Mouse (Mus musculus) intestine, embryonic 15.5 days (tissue): ENCODE measurements around the gene Spopl. TPM values are rescaled to one million over a fixed set of nuclear protein-coding genes. Genes with fewer than 3 reads are reported as not detected.
"Not testable (repeated sequence)": the region's sequence is repeated elsewhere in the genome, so short reads cannot be mapped to it uniquely, and the experiment has no call there.

Experiments
- ATAC-seq: fragments of 200-750 bp; cut with Nextera tagmentation; 2 replicates; pipeline ENCODE4 v1.8.0; 2017; ENCODE audit warnings: moderate TSS enrichment, moderate library complexity
- H3K27ac ChIP-seq: fragments of 300-500 bp; sonication (generic); 2 replicates; pipeline ENCODE4 v1.5.1; 2015; ENCODE audit warnings: mild to moderate bottlenecking, inconsistent platforms
- H3K27me3 ChIP-seq: fragments of 300-500 bp; sonication (generic); replicated peaks from 2 replicates; pipeline ENCODE4 v1.6.1; 2015; ENCODE audit warnings: inconsistent platforms
- H3K36me3 ChIP-seq: fragments of 300-500 bp; sonication (generic); 2 replicates; pipeline ENCODE4 v1.6.1; 2015; ENCODE audit warnings: inconsistent platforms
- H3K4me1 ChIP-seq: fragments of 300-500 bp; sonication (generic); replicated peaks from 2 replicates; pipeline ENCODE4 v1.6.1; 2015; ENCODE audit warnings: inconsistent platforms
- H3K4me2 ChIP-seq: fragments of 300-500 bp; sonication (generic); replicated peaks from 2 replicates; pipeline ENCODE4 v1.6.1; 2015; ENCODE audit warnings: mild to moderate bottlenecking, inconsistent platforms
- H3K4me3 ChIP-seq: fragments of 300-500 bp; sonication (generic); replicated peaks from 2 replicates; pipeline ENCODE4 v1.5.1; 2015; ENCODE audit warnings: inconsistent platforms
- H3K9ac ChIP-seq: fragments of 300-500 bp; sonication (generic); 2 replicates; pipeline ENCODE4 v1.6.1; 2015; ENCODE audit warnings: inconsistent platforms
- H3K9me3 ChIP-seq: fragments of 300-500 bp; sonication (generic); 2 replicates; pipeline ENCODE4 v1.6.1; 2016; ENCODE audit warnings: inconsistent platforms
- WGBS: fragments of 180-500 bp; shearing (Covaris S2); methylation state at CpG from one replicate; pipeline ENCODE4 v1.1.7; 2015; 5-methylcytosine and 5-hydroxymethylcytosine counted together
- polyA plus RNA-seq: library from polyadenylated mRNA; unstranded; fragments of >200 nt; fragmentation: Nextera tagmentation; extraction: Ambion mirVana; gene quantifications from 2 replicates; pipeline ENCODE4 v1.2.1, GENCODE M21; 2015

Gene Spopl
- polyA plus RNA-seq = 11.0 and 11.9 TPM in 2 replicates

GRCm38 (mm10) chr2:23571302-23572156, at the start of gene Spopl:
TSS of gene Spopl (minus strand) at chr2:23572106.
- Histone ChIP-seq H3K4me1 (peaks cover 5% of the 10 kb centered on the region; the same call in 1 of the 2 replicates), H3K27me3 (no peaks in the 10 kb centered on the region), H3K9me3 (no peaks in the 10 kb centered on the region), H3K9ac (peak within 1 kb of the TSS; percentile 97), H3K36me3 (no peaks in the 10 kb centered on the region), H3K27ac (peak within 1 kb of the TSS; percentile 89), H3K4me2 (peak within 1 kb of the TSS; percentile 70), H3K4me3 (peak within 1 kb of the TSS; percentile 95)
- peak; percentile 97 for ATAC-seq
- 2% methylated on average over 50 of the region's 58 CpGs for WGBS

GRCm38 (mm10) chr2:23620128-23620527, 48.2 kb upstream of the Spopl start:
- H3K27ac ChIP-seq = no peak overlapping the region
- no peak overlapping the region for H3K4me3 ChIP-seq
- no peaks in the 10 kb centered on the region for H3K36me3 ChIP-seq
- H3K4me1 ChIP-seq = no peaks in the 10 kb centered on the region
- no peak for ATAC-seq
- H3K4me2 ChIP-seq = no peak overlapping the region
- H3K27me3 ChIP-seq = no peaks in the 10 kb centered on the region
- H3K9ac ChIP-seq = no peak overlapping the region
- no peaks in the 10 kb centered on the region for H3K9me3 ChIP-seq

- no peak for ATAC-seq
Measured at GRCm38 (mm10) chr2:23617989-23618388, 46.1 kb upstream of the Spopl start.

GRCm38 (mm10) chr2:23605391-23605790, 33.5 kb upstream of the Spopl start:
- no peak overlapping the region for H3K4me2 ChIP-seq
- H3K4me1 ChIP-seq = no peaks in the 10 kb centered on the region
- no peaks in the 10 kb centered on the region for H3K9me3 ChIP-seq
- H3K4me3 ChIP-seq = no peak overlapping the region
- H3K27ac ChIP-seq = no peak overlapping the region
- no peak overlapping the region for H3K9ac ChIP-seq
- no peaks in the 10 kb centered on the region for H3K27me3 ChIP-seq
- no peaks in the 10 kb centered on the region for H3K36me3 ChIP-seq
- ATAC-seq = no peak

More at GRCm38 (mm10) chr2:23617989-23618388, 46.1 kb upstream of the Spopl start:
- H3K9ac ChIP-seq = no peak overlapping the region
- no peaks in the 10 kb centered on the region for H3K27me3 ChIP-seq
- H3K27ac ChIP-seq = no peak overlapping the region
- H3K4me2 ChIP-seq = no peak overlapping the region
- H3K36me3 ChIP-seq = no peaks in the 10 kb centered on the region
- no peak overlapping the region for H3K4me3 ChIP-seq
- H3K4me1 ChIP-seq = no peaks in the 10 kb centered on the region
- no peaks in the 10 kb centered on the region for H3K9me3 ChIP-seq

GRCm38 (mm10) chr2:23588769-23589168, 16.9 kb upstream of the Spopl start:
- H3K27ac ChIP-seq = no peak overlapping the region
- H3K4me2 ChIP-seq = no peak overlapping the region
- ATAC-seq = no peak
- no peak overlapping the region for H3K9ac ChIP-seq
- H3K27me3 ChIP-seq = no peaks in the 10 kb centered on the region
- WGBS = 45% methylated on average over 2 of the region's 2 CpGs
- no peaks in the 10 kb centered on the region for H3K4me1 ChIP-seq
- H3K9me3 ChIP-seq = no peaks in the 10 kb centered on the region
- no peak overlapping the region for H3K4me3 ChIP-seq
- no peaks in the 10 kb centered on the region for H3K36me3 ChIP-seq

- WGBS = 17% methylated on average over 4 of the region's 4 CpGs
Measured at GRCm38 (mm10) chr2:23572157-23572532, 239 bp upstream of the Spopl start.

GRCm38 (mm10) chr2:23570563-23570962, 1.3 kb downstream of the Spopl start:
- no peak for ATAC-seq
- peaks cover 5% of the 10 kb centered on the region; the same call in 1 of the 2 replicates for H3K4me1 ChIP-seq
- peak overlapping the region; percentile 70 for H3K4me2 ChIP-seq
- no peaks in the 10 kb centered on the region for H3K27me3 ChIP-seq
- no peak overlapping the region for H3K27ac ChIP-seq
- no peak overlapping the region for H3K9ac ChIP-seq
- 72% methylated on average over 4 of the region's 4 CpGs for WGBS
- no peaks in the 10 kb centered on the region for H3K9me3 ChIP-seq
- H3K36me3 ChIP-seq = no peaks in the 10 kb centered on the region
- H3K4me3 ChIP-seq = peak overlapping the region; percentile 95

More at GRCm38 (mm10) chr2:23572157-23572532, 239 bp upstream of the Spopl start:
- H3K9me3 ChIP-seq, ATAC-seq, H3K27ac ChIP-seq, H3K27me3 ChIP-seq, H3K36me3 ChIP-seq, H3K9ac ChIP-seq, H3K4me1 ChIP-seq: not testable (repeated sequence)
- Histone ChIP-seq H3K4me2 (peak overlapping the region; percentile 70), H3K4me3 (peak overlapping the region; percentile 95)

GRCm38 (mm10) chr2:23568775-23569174, 3.1 kb downstream of the Spopl start:
- 88% methylated on average over 1 of the region's 1 CpGs for WGBS
- H3K4me3 ChIP-seq = no peak overlapping the region
- H3K9me3 ChIP-seq = no peaks in the 10 kb centered on the region
- H3K36me3 ChIP-seq = no peaks in the 10 kb centered on the region
- H3K9ac ChIP-seq = no peak overlapping the region
- ATAC-seq = no peak
- H3K27me3 ChIP-seq = no peaks in the 10 kb centered on the region
- H3K4me2 ChIP-seq = no peak overlapping the region
- peaks cover 5% of the 10 kb centered on the region; the same call in 1 of the 2 replicates for H3K4me1 ChIP-seq
- no peak overlapping the region for H3K27ac ChIP-seq

GRCm38 (mm10) chr2:23565081-23565801, 6.7 kb downstream of the Spopl start:
- H3K4me3 ChIP-seq = no peak overlapping the region
- ATAC-seq = no peak
- no peaks in the 10 kb centered on the region for H3K27me3 ChIP-seq
- H3K9me3 ChIP-seq = no peaks in the 10 kb centered on the region
- H3K27ac ChIP-seq = no peak overlapping the region
- H3K9ac ChIP-seq = no peak overlapping the region
- H3K4me2 ChIP-seq = no peak overlapping the region
- 88% methylated on average over 2 of the region's 2 CpGs for WGBS
- H3K4me1 ChIP-seq = no peaks in the 10 kb centered on the region
- no peaks in the 10 kb centered on the region for H3K36me3 ChIP-seq

GRCm38 (mm10) chr2:23562898-23563297, 9.0 kb downstream of the Spopl start:
- Histone ChIP-seq H3K36me3 (no peaks in the 10 kb centered on the region), H3K27me3 (no peaks in the 10 kb centered on the region), H3K4me3 (no peak overlapping the region), H3K9ac (no peak overlapping the region), H3K4me1 (no peaks in the 10 kb centered on the region), H3K4me2 (no peak overlapping the region), H3K27ac (no peak overlapping the region), H3K9me3 (no peaks in the 10 kb centered on the region)
- ATAC-seq = no peak
- 90% methylated on average over 3 of the region's 3 CpGs for WGBS

GRCm38 (mm10) chr2:23559186-23559585, 12.7 kb downstream of the Spopl start:
- Histone ChIP-seq H3K9me3 (no peaks in the 10 kb centered on the region), H3K4me3 (no peak overlapping the region), H3K4me1 (no peaks in the 10 kb centered on the region), H3K27ac (no peak overlapping the region), H3K9ac (no peak overlapping the region), H3K27me3 (no peaks in the 10 kb centered on the region), H3K36me3 (no peaks in the 10 kb centered on the region), H3K4me2 (no peak overlapping the region)
- WGBS = 96% methylated on average over 2 of the region's 2 CpGs
- no peak for ATAC-seq

- Histone ChIP-seq H3K27me3 (no peaks in the 10 kb centered on the region), H3K36me3 (no peaks in the 10 kb centered on the region), H3K4me2 (no peak overlapping the region), H3K9me3 (no peaks in the 10 kb centered on the region), H3K4me3 (no peak overlapping the region), H3K27ac (no peak overlapping the region), H3K9ac (no peak overlapping the region), H3K4me1 (no peaks in the 10 kb centered on the region)
- WGBS = 91% methylated on average over 1 of the region's 1 CpGs
- ATAC-seq = no peak
Measured at GRCm38 (mm10) chr2:23551235-23551634, 20.7 kb downstream of the Spopl start.
